Mouse (Mus musculus) spleen, adult 2 months (tissue): ENCODE data around the gene Slco2a1.

Source experiments
- CTCF ChIP-seq: fragments of 200-500 bp; IDR thresholded peaks from 2 replicates; pipeline ENCODE4 v1.5.1; 2011; ENCODE audit warnings: mild to moderate bottlenecking, inconsistent platforms; ENCODE audit not compliant: insufficient read depth, insufficient read length, insufficient replicate concordance; ENCODE audit errors: extremely low read depth
- POLR2A ChIP-seq: fragments of 200-500 bp; IDR thresholded peaks from 2 replicates; pipeline ENCODE4 v1.6.1; 2011; ENCODE audit warnings: low read depth, low read length, inconsistent platforms

DNA sequence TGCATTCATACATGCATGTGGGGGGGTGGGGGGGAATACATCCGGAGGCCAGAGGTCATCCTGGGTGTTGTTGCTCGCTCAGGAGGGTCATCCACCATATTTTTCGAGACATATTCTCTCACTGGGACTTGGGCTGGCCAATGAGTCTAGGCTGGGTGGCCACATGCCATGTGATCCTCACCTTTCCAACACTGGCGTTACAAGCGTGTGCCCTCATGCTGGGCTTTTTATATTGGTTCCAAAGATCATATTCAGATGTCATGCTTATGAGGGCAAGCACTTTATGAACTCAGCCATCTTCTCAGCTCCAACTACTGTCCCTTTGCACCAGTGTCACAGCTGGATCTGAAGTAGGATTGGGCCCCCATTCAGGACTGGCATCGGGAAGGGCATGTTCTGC, 75.1 kb downstream of the Slco2a1 start:
- TF ChIP-seq CTCF, result no peak
- TF ChIP-seq POLR2A, result no peak
